Mouse (Mus musculus): ENCODE measurements around the gene Fgfr2. TPM values are rescaled to one million over a fixed set of nuclear protein-coding genes. Genes with fewer than 3 reads are reported as not detected.
A peak's percentile ranks its signal among the peaks of the same experiment; 100 is the strongest.

Fgfr2 gene
- polyA plus RNA-seq, 1 experiment from 2014 or later: 121 TPM

DNA sequence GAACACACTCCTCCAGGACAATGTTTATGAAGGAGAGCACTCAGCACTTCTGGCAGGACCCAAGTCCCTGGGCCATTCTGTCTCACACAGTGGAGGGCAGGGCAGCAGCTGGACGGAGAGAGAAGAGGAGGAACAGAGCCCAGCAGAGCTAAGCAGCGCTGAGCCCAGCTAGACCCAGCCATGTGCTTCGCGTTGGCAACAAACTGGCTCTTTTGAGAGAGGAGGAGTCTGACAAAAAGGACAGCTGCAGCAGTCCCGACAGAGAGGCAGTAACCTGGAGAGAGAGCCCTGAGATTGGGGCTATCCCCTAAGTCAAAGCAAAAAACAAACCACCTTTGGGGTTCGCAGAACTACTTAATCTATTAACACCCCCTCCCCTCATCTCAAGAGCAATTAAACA, 312.8 kb downstream of the Fgfr2 start:
- no peak for ATAC-seq (ENCODE audit: insufficient number of reproducible peaks, insufficient read depth, low FRiP score, low TSS enrichment)
- Histone ChIP-seq H3K27me3 (no peaks in the 10 kb centered on the region), H3K4me3 (no peak overlapping the region; the same call in 1 of the 2 replicates), H3K27ac (peak overlapping the region; percentile 54; the same call in 1 of the 2 replicates), H3K4me1 (peaks cover 75% of the 10 kb centered on the region), H3K9me3 (no peaks in the 10 kb centered on the region), H3K9ac (no peak overlapping the region), H3K36me3 (no peaks in the 10 kb centered on the region), H3K4me2 (replicated peaks) (peak overlapping the region; percentile 81)
- 14% methylated on average over 6 of the region's 6 CpGs for WGBS

DNA sequence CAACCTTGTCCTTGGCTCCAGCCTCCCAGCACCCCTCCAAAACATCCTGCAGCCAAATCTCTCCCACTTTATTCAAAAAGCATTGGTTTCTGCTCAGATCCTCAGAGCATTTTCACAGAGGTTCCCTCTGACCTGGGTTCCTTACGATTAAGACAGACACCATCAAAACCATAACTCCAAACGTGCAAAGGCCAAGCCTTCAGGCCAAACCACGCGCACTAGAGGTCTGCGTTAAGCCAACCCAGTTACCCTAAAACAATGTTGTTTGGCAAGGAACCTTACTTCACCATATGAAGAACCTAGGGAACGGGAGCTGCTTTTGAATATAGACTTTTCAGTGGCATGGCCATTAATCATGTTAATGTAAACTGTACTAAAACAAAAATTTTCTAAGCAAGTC, 313.4 kb downstream of the Fgfr2 start:
- H3K9me3 ChIP-seq: no peaks in the 10 kb centered on the region
- 24% methylated on average over 6 of the region's 6 CpGs for WGBS
- H3K27me3 ChIP-seq: no peaks in the 10 kb centered on the region
- H3K4me1 ChIP-seq: peaks cover 71% of the 10 kb centered on the region
- no peak for ATAC-seq (ENCODE audit: insufficient number of reproducible peaks, insufficient read depth, low FRiP score, low TSS enrichment)
- no peaks in the 10 kb centered on the region for H3K36me3 ChIP-seq
- H3K4me2 ChIP-seq (replicated peaks): peak overlapping the region; percentile 44; the same call in 1 of the 2 replicates
- H3K9ac ChIP-seq: no peak overlapping the region
- peak overlapping the region; percentile 91; the same call in 1 of the 2 replicates for H3K27ac ChIP-seq
- no peak overlapping the region for H3K4me3 ChIP-seq

GRCm38 (mm10) chr7:132808841-132809682, 314.1 kb downstream of the Fgfr2 start:
- no peaks in the 10 kb centered on the region for H3K27me3 ChIP-seq

DNA sequence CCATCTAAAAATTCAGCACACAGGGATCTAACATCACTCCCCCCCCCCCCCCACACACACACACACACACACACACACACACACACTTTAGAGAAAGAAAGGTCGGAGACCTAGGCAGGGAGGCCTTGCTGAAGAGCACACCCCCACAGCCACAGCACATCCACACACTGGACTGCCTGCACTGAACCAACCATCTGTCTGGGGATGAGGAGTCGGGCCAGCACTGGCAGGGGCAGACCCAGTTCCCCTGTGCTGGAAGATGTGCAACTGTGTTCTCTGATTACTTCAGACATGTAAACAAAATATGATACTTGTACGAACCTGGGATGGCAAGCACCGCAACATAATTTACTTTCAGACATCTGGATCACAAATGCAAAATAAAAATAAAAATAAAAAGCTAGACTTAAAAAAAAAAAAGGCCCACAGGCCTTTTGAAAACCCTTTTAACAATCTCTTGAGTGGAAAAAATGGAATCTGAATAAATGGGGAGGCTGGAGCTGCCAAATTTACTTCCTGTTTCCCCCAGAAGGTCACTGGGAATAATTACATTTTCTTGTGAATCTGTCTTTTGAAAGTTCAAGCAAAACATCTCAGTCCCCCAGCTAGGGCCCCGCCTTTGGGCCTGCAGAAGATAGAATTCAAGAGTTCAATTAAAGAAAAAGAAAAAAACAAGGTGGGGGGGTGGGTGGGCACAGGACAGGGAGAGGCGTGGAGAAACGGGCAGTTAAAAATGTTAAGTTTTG, 314.9 kb downstream of the Fgfr2 start:
- Histone ChIP-seq H3K9ac (0 out of 2 replicates have a peak overlapping the region, but pooled peaks have one; percentile 34), H3K9me3 (no peaks in the 10 kb centered on the region), H3K4me2 (replicated peaks) (peak overlapping the region; percentile 44; the same call in 1 of the 2 replicates), H3K27ac (peak overlapping the region; percentile 91), H3K27me3 (no peaks in the 10 kb centered on the region), H3K4me3 (no peak overlapping the region), H3K4me1 (peaks cover 67% of the 10 kb centered on the region), H3K36me3 (no peaks in the 10 kb centered on the region)
- ATAC-seq (ENCODE audit: insufficient number of reproducible peaks, insufficient read depth, low FRiP score, low TSS enrichment): no peak
- WGBS: 19% methylated on average over 7 of the region's 7 CpGs

More at GRCm38 (mm10) chr7:132808841-132809682, 314.1 kb downstream of the Fgfr2 start:
- Histone ChIP-seq H3K4me2 (replicated peaks) (peak overlapping the region; percentile 44), H3K4me1 (peaks cover 67% of the 10 kb centered on the region), H3K9me3 (no peaks in the 10 kb centered on the region), H3K27ac (peak overlapping the region; percentile 91), H3K4me3 (0 out of 2 replicates have a peak overlapping the region, but pooled peaks have one; percentile 9), H3K9ac (peak overlapping the region; percentile 34), H3K36me3 (no peaks in the 10 kb centered on the region)
- ATAC-seq (ENCODE audit: insufficient number of reproducible peaks, insufficient read depth, low FRiP score, low TSS enrichment): peak; percentile 68
- 1% methylated on average over 20 of the region's 20 CpGs for WGBS

DNA sequence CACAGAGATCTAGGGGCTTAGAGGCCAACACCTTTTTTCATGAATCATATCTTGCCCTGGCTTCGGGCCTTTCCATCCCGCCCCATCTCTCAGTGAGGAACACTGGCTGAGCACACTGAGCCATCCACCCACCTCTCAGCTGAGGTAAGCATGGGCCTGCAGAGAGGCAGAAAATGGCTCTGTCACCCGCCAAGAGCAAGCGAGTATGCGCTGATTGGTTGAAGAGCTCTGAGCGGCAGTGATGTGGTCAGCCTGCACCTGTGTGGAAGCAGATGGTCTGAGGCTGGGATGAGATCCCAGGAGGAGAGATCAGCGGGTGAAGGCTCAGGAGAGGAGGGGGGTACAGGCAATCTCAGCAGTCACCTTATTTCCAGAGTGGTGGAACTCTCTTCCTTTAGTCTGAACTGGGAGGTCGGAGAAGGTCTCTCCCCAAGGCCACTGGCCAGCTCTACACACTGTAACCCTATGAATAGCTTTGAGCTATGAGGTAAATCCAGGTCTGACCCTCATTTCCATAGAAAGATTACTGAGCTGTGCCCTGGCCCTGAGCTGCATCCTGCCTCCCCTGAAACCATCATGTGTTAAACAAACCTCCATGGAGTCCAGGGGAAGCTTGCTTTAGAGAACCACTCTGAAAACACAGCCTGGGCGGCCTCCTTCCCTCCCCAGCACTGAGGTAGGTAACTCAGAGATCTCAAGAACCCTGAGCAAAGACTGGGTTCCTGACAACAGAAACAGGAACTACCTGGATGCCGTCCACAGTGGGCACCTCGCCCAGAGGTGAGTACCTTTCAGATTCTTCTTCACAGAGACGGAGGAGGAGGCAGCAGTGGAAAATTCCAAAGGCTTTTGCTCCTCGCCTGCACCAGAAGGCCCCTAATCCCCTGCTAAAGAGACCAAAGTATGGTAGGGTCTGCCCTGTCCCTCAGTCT, 316.0 kb downstream of the Fgfr2 start:
- Histone ChIP-seq H3K36me3 (no peaks in the 10 kb centered on the region), H3K27me3 (no peaks in the 10 kb centered on the region), H3K9me3 (no peaks in the 10 kb centered on the region), H3K4me3 (no peak overlapping the region), H3K4me2 (replicated peaks) (no peak overlapping the region), H3K27ac (peak overlapping the region; percentile 91), H3K9ac (no peak overlapping the region), H3K4me1 (peaks cover 66% of the 10 kb centered on the region)
- WGBS: 64% methylated on average over 13 of the region's 13 CpGs
- no peak for ATAC-seq (ENCODE audit: insufficient number of reproducible peaks, insufficient read depth, low FRiP score, low TSS enrichment)

DNA sequence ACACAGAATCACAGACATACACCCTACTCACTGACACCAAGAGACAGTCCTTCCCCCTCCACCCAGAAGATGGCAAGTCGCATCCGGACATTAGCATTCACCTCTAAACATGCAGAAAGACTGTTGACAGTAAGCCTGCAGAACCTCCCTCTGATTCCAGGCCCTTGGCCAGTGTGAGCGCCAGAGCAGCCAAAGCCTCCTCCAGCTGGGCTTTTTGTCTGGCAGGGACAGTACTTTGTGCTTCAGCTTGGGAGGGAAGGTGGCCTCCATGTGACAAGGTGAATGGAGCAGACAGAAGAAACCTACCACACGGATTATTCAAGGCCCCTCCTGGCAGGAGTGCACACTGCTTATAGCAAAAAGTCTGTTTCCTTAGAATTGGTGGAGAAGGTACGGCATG, 316.9 kb downstream of the Fgfr2 start:
- no peak overlapping the region for H3K27ac ChIP-seq
- no peaks in the 10 kb centered on the region for H3K9me3 ChIP-seq
- H3K9ac ChIP-seq: no peak overlapping the region
- H3K36me3 ChIP-seq: no peaks in the 10 kb centered on the region
- H3K4me2 ChIP-seq (replicated peaks): no peak overlapping the region
- H3K27me3 ChIP-seq: no peaks in the 10 kb centered on the region
- H3K4me1 ChIP-seq: peaks cover 57% of the 10 kb centered on the region
- H3K4me3 ChIP-seq: no peak overlapping the region
- no peak for ATAC-seq (ENCODE audit: insufficient number of reproducible peaks, insufficient read depth, low FRiP score, low TSS enrichment)
- 70% methylated on average over 5 of the region's 5 CpGs for WGBS

- Histone ChIP-seq H3K27ac (no peak overlapping the region), H3K4me1 (peaks cover 44% of the 10 kb centered on the region)
Observed at GRCm38 (mm10) chr7:132804951-132805350, 318.2 kb downstream of the Fgfr2 start.

GRCm38 (mm10) chr7:132804461-132804860, 318.7 kb downstream of the Fgfr2 start:
- Histone ChIP-seq H3K36me3 (no peaks in the 10 kb centered on the region), H3K27me3 (no peaks in the 10 kb centered on the region), H3K9ac (no peak overlapping the region), H3K4me1 (peaks cover 39% of the 10 kb centered on the region), H3K27ac (no peak overlapping the region), H3K9me3 (no peaks in the 10 kb centered on the region), H3K4me3 (no peak overlapping the region), H3K4me2 (replicated peaks) (no peak overlapping the region)
- no peak for ATAC-seq (ENCODE audit: insufficient number of reproducible peaks, insufficient read depth, low FRiP score, low TSS enrichment)
- 75% methylated on average over 7 of the region's 7 CpGs for WGBS

More at GRCm38 (mm10) chr7:132804951-132805350, 318.2 kb downstream of the Fgfr2 start:
- Histone ChIP-seq H3K9me3 (no peaks in the 10 kb centered on the region), H3K36me3 (no peaks in the 10 kb centered on the region), H3K9ac (no peak overlapping the region), H3K4me3 (no peak overlapping the region), H3K4me2 (replicated peaks) (no peak overlapping the region), H3K27me3 (no peaks in the 10 kb centered on the region)
- ATAC-seq (ENCODE audit: insufficient number of reproducible peaks, insufficient read depth, low FRiP score, low TSS enrichment): no peak
- 92% methylated on average over 5 of the region's 5 CpGs for WGBS

DNA sequence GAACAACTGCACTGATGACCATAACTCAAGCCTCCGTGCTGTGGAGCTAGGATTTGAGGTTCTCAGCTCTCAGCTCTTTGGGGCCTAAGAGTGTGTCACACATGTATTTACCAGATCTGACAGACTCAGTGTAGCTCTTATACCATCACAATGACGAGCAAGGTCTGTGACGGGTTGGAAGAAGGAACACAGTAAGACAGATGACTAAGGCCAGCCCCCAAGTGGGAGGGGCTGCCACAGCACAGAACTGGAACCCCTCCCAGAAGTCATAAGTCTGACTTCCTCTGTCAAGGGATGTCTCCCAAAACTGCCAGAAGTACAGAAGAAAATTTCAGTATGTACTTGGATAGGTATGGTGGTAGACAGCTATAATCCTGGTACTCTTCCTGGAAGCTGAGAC, 319.2 kb downstream of the Fgfr2 start:
- Histone ChIP-seq H3K27ac (no peak overlapping the region), H3K9me3 (no peaks in the 10 kb centered on the region), H3K36me3 (no peaks in the 10 kb centered on the region), H3K4me2 (replicated peaks) (no peak overlapping the region), H3K4me3 (no peak overlapping the region), H3K4me1 (peaks cover 34% of the 10 kb centered on the region), H3K27me3 (no peaks in the 10 kb centered on the region), H3K9ac (no peak overlapping the region)
- 77% methylated on average over 3 of the region's 3 CpGs for WGBS
- no peak for ATAC-seq (ENCODE audit: insufficient number of reproducible peaks, insufficient read depth, low FRiP score, low TSS enrichment)

GRCm38 (mm10) chr7:132803336-132803735, 319.8 kb downstream of the Fgfr2 start:
- no peak overlapping the region for H3K9ac ChIP-seq
- 0 out of 2 replicates have a peak, but pooled peaks cover 4% of the 10 kb centered on the region for H3K36me3 ChIP-seq
- WGBS: 80% methylated on average over 2 of the region's 2 CpGs
- H3K4me2 ChIP-seq (replicated peaks): no peak overlapping the region
- H3K27me3 ChIP-seq: no peaks in the 10 kb centered on the region
- H3K4me1 ChIP-seq: peaks cover 27% of the 10 kb centered on the region
- no peak for ATAC-seq (ENCODE audit: insufficient number of reproducible peaks, insufficient read depth, low FRiP score, low TSS enrichment)
- no peak overlapping the region for H3K27ac ChIP-seq
- no peak overlapping the region for H3K4me3 ChIP-seq
- no peaks in the 10 kb centered on the region for H3K9me3 ChIP-seq

DNA sequence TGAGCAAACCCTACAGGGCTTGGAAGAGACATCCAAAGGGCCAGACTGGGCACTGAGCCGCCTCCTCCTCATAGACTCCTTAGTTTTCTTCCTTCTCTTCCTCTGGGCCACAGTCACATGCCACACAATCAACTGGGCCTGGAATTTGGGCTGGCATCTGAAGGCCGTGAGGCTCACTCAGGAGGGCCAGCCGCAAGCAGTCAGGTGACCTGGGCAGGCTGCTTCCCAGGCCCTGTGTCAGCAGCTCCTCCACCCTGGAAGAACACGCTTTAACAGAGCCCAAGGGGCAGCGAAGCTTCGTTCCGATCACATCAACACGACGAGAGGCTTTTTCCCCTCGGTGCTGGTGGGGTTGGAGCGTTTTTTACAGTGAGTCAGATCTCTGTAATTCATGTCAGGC, 320.5 kb downstream of the Fgfr2 start:
- Histone ChIP-seq H3K27ac (no peak overlapping the region), H3K9ac (no peak overlapping the region), H3K4me3 (no peak overlapping the region), H3K4me1 (peaks cover 21% of the 10 kb centered on the region), H3K36me3 (0 out of 2 replicates have a peak, but pooled peaks cover 4% of the 10 kb centered on the region), H3K27me3 (no peaks in the 10 kb centered on the region), H3K4me2 (replicated peaks) (no peak overlapping the region), H3K9me3 (no peaks in the 10 kb centered on the region)
- WGBS: 84% methylated on average over 11 of the region's 11 CpGs
- no peak for ATAC-seq (ENCODE audit: insufficient number of reproducible peaks, insufficient read depth, low FRiP score, low TSS enrichment)

All from embryonic facial prominence, embryonic 12.5 days (tissue).